Mouse (Mus musculus): ENCODE measurements around the gene Cnpy4.
A peak's percentile ranks its signal among the peaks of the same experiment; 100 is the strongest.

The Cnpy4 gene

DNA sequence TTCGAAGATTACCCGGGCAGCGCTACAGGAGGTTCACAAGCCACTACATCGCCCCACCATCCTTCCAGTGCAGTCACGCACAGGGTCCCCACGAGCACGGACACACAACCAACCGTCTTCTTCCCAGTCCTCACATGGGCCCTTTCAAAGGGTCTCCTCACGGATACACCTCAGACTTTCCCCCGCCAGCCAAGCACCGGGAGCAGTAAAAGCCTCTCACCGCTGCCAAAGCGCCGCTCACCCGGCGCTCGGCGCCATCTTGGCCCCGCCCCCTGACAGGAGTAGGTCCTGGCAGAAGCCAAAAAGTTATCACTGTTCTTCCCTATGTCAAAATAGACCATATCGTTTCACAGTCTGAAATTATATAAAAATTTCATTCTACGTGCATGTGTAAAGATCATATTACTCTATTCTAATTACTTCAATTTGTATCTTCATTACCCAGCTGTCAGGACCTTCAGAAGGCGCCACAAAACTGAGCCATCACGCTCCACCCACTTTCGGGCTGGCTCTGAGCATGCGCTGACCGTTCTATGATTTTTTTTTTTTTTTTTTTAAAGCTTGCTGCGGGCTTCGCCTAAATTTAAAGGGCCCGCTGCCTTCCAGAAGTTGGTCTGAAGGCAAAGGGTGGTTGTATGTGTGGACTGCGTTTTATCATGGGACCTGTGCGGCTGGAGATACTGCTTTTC is at the start of gene Cnpy4, which contains the start of gene Taf6:
Cnpy4 (plus strand) TSS at position 536 of the 689 bp plus-strand sequence.
Taf6 (minus strand) TSS at position 502 of the 689 bp plus-strand sequence.
- DNase-seq (ENCODE audit: low read depth, low spot score) = peak; percentile 86

DNA sequence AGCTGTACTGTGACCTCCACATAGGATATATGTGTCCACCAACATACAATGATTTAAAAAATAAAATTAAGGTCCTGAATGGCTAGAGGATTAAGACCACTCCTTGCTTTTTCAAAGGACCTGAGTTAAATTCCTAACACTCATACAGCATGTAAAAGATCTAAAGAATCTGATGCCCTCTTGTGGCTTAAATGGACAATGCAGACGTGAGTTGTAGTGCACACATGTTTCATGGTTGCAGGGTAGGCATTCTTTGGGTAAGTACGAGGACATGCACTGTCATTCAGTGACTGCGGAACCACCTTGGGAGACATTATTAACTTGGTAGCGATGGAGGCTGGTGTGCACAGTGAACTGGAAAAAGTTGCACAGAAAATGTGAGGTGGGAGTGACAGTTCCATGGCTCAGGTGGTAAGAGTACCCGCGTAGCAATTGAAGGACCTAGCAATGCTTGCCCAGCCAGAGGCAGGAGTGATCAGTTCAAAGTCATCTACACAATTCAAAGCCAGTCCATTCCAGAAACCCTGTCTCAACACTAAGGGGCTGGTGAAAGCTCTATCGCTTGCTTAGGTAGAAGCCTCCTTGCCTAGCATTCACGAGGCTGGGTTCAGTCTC is 49.2 kb upstream of the Cnpy4 start:
- DNase-seq (ENCODE audit: low read depth, low spot score) = no peak

DNA sequence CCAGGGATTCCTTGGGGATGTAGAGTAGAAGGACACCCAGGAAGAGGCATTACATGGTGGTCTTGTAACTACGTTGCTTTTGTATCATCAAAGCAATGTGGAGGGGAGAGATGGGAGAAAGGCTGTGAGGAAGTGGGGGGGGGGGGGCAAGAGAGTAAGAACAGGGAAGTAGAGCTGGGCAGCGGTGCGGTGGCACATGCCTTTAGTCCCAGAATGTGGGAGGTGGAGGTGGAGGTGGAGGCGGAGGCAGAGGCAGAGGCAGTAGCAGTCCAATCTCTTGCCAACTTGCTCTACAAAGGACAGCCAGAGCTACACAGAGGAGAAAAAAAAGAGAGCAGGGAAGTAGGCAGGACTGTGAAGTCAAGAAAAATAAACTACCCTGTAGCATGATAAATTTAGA is 48.7 kb upstream of the Cnpy4 start:
- DNase-seq (ENCODE audit: low read depth, low spot score) = no peak

DNA sequence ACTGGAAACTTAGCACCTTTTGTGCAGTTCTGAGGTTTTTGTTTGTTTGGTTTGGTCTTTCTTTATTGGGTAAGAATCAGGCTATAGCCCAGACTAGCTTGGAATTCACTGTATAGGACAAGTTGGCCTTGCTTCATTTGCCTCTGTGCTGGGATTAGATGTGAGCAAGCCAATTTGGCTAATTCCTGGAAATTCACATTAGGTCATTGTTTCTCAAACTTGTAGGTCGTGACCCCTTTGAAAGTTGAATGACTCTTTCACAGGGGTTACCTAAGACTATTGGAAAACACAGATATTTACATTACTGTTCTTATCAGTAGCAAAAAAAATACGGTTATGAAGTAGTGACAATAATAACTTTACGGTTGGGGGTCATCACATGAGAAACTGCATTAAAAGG is 32.9 kb upstream of the Cnpy4 start:
- no peak for DNase-seq (ENCODE audit: low read depth, low spot score)

DNA sequence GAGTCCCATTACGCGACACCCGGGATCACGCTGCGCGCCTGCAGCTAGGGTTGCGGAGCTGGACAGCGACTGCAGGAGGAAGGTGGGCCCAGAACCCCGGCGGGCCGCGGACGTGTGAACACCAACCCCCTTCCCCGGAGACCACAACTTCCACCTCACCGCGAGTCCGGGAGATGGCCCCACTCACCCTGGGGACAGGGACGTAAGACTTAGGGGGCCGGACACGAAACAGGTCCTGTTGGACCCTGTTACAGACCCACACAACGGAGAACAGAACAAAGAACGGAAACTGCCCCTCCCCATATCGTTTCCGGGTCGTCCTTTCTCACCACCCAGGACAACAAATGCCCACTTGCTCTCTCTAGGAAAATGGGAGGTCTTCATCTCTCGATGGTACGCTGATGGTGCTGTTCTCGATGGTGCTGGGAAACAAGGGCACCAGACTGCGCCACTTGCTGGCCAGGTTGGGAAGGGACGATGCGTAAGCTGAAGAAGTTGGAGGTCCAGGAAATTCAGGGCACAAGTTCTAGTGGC is 31.8 kb upstream of the Cnpy4 start, which contains the start of gene Zfp113:
Zfp113 (minus strand) TSS at position 302 of the 534 bp plus-strand sequence.
- peak; percentile 91 for DNase-seq (ENCODE audit: low read depth, low spot score)

DNA sequence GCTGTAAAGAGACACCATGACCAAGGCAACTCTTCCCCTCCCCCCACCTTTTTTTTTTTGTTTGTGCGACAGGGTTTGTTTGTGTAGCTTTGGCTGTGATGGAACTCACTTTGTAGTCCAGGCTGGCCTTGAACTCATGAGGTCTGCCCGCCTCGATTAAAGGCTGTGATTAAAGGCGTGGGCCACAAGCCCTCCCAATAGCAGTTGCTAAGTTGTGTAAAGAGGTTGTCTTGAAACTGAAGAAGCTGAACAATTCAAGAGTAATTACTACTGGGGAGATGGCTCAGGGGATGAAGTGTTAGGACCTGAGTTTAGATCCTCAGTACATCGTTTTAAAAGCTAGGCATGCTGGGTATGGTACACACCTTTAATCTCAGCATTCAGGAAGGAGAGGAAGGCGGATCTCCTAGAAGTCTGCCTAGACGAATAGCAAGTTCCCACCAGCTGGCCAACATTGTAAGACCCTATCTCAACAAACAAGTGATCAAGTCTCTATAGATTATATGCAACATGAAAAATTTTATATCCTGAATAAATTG is 27.0 kb upstream of the Cnpy4 start:
- DNase-seq (ENCODE audit: low read depth, low spot score) = no peak

DNA sequence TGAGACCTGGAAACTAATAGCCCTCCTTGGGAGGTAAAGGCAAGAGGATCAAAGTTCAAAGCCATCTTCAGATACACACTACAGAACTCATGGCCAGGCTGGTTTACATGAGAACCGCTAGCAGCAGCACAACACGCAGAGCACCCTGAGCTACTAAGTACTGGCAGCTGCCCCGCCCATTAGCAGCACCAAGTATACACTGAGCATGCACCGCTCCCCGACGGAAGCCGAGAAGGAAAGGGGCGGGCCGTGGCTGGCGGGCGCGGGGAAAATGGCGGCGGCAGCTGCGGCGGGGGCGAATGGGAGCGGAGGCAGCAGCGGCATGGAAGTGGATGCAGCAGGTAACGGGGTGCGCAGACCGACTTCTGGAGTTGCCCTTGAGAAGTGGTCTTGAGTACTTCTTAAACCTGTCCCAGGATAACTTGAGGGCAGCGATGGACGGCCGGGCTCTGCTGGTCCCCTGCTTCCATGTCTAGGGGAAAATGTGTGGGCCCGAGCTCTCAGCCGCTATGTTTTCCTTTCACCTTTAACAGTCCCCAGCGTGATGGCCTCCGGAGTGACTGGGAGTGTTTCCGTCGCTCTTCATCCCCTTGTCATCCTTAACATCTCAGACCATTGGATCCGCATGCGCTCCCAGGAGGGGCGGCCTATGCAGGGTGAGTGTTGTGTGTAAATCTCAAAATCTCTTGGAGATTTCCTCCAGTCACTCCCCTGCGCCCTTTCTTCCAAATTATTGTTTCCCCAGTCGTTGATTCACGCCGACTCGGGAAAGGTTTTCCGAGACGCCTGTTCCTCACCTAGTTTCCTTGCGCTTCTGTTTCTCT is 26.2 kb upstream of the Cnpy4 start, which contains the start of gene Cops6:
Cops6 (plus strand) TSS at position 230 of the 824 bp plus-strand sequence.
- peak; percentile 84 for DNase-seq (ENCODE audit: low read depth, low spot score)

DNA sequence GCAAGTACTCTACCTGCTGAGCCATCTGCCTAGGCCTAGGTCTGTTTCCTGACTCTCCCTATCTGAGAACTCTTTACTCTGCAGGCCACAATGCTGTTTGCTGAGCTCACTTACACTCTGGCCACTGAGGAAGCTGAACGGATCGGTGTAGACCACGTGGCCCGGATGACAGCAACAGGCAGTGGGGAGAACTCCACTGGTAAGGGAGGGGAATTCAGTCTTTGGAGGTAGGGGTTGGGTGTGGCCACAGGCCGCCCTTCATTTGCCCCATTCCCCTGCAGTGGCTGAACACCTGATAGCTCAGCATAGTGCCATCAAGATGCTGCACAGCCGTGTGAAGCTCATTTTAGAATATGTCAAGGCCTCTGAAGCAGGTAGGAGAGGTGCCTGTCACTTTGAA is 24.2 kb upstream of the Cnpy4 start:
- no peak for DNase-seq (ENCODE audit: low read depth, low spot score)

DNA sequence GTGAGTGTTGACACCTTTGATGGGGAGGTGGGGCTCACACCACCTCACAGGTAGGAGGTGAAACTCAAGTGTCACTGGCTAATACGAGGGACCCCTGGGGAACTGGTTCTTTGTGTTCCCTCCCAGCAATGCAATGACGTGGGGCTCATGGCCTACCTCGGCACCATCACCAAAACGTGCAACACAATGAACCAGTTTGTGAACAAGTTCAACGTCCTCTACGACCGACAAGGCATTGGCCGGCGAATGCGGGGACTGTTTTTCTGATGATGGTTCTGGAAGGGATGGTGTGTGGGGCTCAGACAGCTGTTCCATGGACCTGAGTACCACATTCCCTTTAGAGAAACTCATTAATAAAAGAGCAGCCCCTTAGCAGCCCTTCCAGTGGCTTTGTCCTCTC is 23.7 kb upstream of the Cnpy4 start:
- DNase-seq (ENCODE audit: low read depth, low spot score) = no peak

DNA sequence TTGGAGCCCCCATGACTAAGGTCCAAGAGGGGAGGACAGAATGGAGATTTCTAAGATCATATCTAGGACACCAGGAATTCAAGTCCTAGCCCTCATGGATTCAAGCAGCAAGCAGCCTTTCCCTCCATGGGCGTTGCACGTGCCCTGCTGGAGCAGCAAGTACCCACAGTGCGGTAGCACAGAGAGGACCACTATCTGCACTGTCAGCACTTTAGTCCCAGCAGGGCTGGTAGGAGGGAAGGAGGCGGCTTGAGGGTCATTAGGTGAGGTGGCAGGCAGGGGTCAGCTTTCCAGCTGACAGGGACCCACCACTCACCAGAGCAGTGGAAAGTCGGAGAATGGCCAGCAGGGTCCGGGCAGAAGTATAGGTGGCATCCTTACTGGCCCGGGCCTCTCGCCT is 21.7 kb upstream of the Cnpy4 start:
- no peak for DNase-seq (ENCODE audit: low read depth, low spot score)

DNA sequence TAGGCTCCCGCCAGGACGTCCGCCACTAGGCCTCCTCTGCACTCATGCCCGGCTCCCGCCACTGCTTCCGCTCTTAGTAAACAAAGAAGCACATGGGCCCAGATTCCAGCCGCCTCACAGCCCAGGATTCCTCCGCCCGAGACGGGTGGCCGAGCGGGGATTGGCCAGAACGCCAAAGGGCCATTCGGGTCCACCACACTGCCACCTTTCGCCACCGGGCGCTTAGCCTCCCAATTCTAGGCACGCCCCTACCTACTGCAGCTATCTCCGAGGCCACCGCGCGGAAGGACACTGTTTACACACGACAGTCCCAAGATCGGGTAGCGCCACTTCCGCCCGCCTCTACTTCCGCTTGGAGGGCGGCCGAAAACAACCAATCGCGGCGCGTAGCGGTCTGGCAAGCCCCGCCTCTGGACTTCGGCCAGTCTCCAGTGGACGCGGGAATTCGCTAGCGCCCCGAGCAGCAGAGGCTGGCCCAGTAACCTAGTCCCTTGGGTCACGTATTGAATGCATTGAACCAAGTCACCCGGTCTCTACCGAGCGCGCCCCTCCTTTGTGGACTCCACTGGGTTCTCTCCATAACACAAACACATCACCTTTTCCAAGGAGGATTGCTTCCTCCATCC is 16.2 kb upstream of the Cnpy4 start:
- DNase-seq (ENCODE audit: low read depth, low spot score) = peak; percentile 89

DNA sequence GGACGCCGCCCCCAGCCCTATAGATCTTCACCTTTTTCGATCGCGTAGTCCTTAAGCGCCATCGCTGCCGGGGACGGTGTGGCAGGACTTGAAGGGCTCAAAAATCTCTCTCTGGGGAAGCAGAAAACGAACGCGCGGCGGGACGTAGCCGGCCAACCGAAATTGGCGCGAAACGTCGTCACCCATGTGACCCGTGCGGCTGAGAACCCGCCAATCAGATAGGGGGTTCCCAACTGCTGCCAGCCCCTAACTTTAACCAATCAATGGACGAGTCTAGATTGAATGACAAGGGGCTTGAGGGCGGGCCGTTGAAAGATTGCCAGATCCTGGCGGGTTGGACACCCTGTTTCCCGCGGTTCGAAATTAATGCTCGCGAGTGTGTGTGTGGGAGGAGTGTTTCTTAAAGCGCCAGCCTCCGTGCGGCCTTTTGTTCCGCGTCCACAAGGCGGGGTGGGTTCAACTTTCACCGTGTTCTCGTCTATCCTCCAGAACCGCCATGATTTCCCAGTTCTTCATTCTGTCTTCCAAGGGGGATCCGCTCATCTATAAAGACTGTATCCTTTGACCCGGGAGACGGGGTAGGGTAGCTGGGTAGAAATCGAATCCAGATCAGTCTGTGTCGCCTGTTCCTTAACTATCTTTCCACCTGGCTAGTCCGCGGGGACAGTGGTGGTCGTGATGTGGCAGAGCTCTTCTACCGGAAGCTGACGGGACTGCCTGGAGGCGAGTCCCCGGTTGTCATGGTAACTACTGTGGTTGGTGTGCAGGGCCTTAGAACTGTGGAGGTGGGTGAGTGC is 15.4 kb upstream of the Cnpy4 start, which contains the start of the genes Ap4m1 and Mcm7:
Ap4m1 (plus strand) TSS at position 308 of the 797 bp plus-strand sequence.
Mcm7 (minus strand) TSS at position 728 of the 797 bp plus-strand sequence.
- peak; percentile 93 for DNase-seq (ENCODE audit: low read depth, low spot score)

DNA sequence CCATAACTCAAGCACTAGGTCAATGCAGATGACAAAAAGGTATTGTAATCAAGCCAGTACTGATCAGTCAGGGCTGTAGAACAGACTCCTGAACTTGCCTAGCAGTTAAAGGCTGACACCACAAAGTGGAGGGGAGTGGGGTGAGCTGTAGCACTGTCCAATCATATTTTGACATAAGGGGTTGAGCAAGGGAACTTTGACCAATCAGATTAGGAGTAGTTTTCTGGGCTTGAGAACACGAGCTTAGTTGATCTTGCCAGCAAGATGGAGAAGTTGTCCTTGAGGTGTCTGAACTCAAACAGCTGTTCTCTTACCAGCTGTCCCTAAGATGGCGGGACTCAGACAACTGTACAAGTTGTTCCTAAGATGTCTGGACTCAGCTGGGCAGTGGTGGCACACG is 14.1 kb upstream of the Cnpy4 start:
- no peak for DNase-seq (ENCODE audit: low read depth, low spot score)

DNA sequence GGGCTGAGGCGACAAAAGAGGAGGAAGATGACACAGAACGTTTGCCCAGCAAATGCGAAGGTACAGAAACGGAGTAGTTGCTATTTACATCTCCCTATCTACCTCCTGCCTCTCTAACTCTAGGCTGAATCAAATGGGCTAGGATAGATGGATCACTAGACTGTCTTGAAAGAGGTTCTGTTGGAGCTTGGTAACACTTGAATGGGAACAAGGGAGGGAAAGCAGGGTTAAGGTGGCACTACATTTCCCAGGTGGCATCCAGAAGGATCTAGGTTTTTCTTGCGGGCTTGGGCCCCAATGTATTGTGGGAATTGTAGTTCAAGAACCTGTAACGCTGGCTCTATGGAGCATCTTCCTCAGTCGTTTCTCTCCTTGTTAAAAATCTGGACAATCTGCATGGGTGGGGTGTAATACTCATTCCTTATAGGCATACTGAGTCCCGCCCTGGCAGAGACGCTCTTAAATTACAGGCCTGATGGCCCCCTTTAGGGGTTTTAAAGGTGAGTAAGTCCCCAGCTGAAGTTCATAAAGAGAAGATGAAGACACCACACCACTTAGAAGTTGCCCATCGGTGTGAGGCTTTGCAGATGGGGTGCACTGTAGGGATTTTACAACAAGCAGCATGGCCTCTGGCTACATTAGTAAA is 499 bp downstream of the Cnpy4 start:
- peak; percentile 74 for DNase-seq (ENCODE audit: low read depth, low spot score)

DNA sequence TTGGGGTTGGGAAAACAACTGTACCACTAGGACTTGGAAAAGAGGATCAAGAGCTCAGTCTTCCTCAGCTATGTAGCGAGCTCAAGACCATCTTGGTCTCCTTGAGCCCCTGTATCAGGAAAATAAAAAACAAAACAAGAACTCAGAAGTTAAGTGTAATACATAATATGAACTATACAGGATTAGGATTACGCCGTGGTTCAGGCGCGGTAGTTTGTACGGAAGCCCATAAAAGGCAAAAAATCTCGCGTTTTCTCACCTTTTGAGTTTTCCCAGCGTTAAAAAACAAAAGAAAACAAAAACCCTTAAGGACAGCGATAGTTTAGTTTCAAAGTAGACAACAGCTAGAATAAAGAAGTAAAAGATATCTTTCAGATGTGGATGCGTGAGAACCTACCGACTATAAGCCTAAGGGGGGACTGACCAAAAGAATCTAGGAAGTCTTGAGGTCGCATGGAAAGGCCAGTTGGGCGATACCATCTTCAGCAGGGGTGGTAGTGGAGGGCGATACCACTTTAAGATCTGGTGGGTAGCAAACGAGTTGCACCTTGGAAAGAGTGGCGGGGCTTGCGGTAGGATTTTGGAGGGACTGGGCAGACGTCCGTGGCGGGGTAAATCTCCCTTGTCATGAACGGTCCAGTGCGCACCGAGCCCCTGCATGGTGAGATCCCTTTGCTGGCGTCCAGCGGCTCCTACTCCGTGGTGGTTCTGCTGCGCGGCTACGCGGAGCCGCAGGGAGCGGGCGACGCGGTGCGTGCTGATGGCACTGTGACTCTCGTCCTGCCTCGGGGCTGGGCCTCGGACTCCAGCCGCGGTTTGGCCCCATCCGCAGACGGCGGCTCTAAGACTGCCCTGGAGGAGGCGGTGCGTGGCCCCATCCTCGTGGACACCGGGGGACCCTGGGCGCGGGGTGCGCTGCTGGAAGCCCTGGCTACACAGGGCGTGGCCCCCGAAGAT is 6.8 kb downstream of the Cnpy4 start, which contains the start of gene Mblac1:
Mblac1 (plus strand) TSS at position 544 of the 957 bp plus-strand sequence.
- DNase-seq (ENCODE audit: low read depth, low spot score) = peak; percentile 71

DNA sequence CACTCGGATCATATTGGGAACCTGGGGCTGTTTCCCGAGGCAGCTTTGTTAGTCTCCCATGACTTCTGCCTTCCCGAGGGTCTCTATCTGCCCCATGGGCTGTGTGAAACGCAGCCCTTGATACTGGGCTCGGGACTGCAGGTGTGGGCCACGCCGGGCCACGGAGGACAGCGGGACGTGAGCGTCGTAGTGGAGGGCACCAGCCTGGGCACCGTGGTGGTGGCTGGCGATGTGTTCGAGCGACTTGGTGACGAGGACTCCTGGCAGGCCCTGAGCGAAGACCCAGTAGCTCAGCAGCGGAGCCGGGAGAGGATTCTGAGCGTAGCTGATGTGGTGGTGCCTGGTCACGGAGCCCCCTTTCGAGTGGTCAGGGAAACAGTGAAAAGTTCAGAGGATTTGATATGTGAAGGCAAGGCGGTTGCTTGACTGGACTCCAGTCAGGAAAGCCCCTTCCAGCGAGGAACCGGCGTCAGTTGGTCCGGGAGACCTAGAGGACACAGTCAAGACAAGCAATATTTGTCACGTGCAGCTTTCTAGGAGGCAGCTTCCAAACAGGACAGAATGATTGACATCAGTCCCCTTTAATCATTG is 7.6 kb downstream of the Cnpy4 start:
- no peak for DNase-seq (ENCODE audit: low read depth, low spot score)

DNA sequence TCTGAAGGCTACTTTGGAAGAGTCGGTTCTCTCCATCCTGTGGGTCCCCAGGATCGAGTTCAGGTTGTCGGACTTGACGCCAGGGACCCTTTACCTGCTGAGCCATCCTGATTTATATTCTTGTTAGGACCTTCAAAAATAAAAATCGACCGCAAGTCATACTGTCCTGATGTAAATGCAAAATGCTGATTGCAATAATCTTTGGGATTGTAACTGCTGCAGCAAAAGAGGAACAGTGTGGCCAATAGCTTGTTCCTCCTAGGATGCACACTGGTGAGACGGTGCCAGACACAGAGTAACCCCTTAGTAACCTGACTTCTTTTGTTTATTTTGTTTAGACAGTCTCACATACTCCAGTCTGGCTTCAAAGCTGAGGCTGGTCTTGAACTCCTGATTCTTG is 8.2 kb downstream of the Cnpy4 start:
- DNase-seq (ENCODE audit: low read depth, low spot score) = no peak

DNA sequence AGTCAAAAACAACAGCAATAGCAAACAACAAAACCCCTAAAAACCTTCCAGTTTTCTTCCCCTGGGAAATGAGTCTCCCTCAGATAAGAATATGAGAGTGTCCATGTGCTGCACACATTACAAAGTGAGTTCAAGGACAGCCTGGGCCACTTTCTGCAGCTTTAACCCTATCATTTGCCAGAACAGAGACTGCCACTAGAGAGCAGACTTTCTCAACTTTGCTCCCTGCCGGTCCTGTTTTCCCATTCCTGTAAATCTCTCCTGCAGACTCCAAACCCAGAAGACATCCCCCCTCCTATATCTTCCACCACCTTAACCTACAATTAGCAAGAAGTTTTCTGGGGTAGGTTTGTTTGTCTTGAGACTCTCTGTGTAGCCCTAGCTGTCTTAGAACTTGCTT is 12.3 kb downstream of the Cnpy4 start:
- DNase-seq (ENCODE audit: low read depth, low spot score) = no peak
